Mouse (Mus musculus) midbrain, embryonic 12.5 days (tissue): ENCODE results near the gene Lgr6. TPM values are rescaled to one million over a fixed set of nuclear protein-coding genes. Genes with fewer than 3 reads are reported as not detected.

Experiments
- ATAC-seq: fragments of 200-750 bp; cut with Nextera tagmentation; 2 replicates; pipeline ENCODE4 v1.8.0; 2017; ENCODE audit warnings: low read depth, moderate TSS enrichment, moderate library complexity; ENCODE audit not compliant: low FRiP score
- H3K27ac ChIP-seq: fragments of 300-500 bp; sonication (generic); replicated peaks from 2 replicates; pipeline ENCODE4 v1.5.1; 2016; ENCODE audit warnings: mild to moderate bottlenecking
- H3K27me3 ChIP-seq: fragments of 300-500 bp; sonication (generic); 2 replicates; pipeline ENCODE4 v1.6.1; 2016; ENCODE audit warnings: mild to moderate bottlenecking
- H3K36me3 ChIP-seq: fragments of 300-500 bp; sonication (generic); 2 replicates; pipeline ENCODE4 v1.6.1; 2016
- H3K4me1 ChIP-seq: fragments of 300-500 bp; sonication (generic); 2 replicates; pipeline ENCODE4 v1.6.1; 2016
- H3K4me2 ChIP-seq: fragments of 300-500 bp; sonication (generic); replicated peaks from 2 replicates; pipeline ENCODE4 v1.6.1; 2016; ENCODE audit warnings: mild to moderate bottlenecking, moderate library complexity
- H3K4me3 ChIP-seq: fragments of 300-500 bp; sonication (generic); 2 replicates; pipeline ENCODE4 v1.5.1; 2016; ENCODE audit warnings: mild to moderate bottlenecking
- H3K9ac ChIP-seq: fragments of 300-500 bp; sonication (generic); replicated peaks from 2 replicates; pipeline ENCODE4 v1.6.1; 2016; ENCODE audit warnings: mild to moderate bottlenecking, moderate library complexity
- H3K9me3 ChIP-seq: fragments of 300-500 bp; sonication (generic); 2 replicates; pipeline ENCODE4 v1.6.1; 2016; ENCODE audit warnings: mild to moderate bottlenecking
- WGBS: fragments of 180-500 bp; shearing (Covaris S2); methylation state at CpG from one replicate; pipeline ENCODE4 v1.1.7; 2016; 5-methylcytosine and 5-hydroxymethylcytosine counted together
- polyA plus RNA-seq: library from polyadenylated mRNA; unstranded; fragments of >200 nt; fragmentation: Nextera tagmentation; extraction: Ambion mirVana; gene quantifications from 2 replicates; pipeline ENCODE4 v1.2.1, GENCODE M21; 2016

Lgr6 gene
- polyA plus RNA-seq, result 0.27 and 0.66 TPM in 2 replicates

- H3K9me3 ChIP-seq, result no peaks in the 10 kb centered on the region
- peaks cover 76% of the 10 kb centered on the region for H3K27me3 ChIP-seq
- peak within 1 kb of the TSS; percentile 69 for H3K4me2 ChIP-seq
- H3K4me1 ChIP-seq, result peaks cover 17% of the 10 kb centered on the region
- peak within 1 kb of the TSS; percentile 44; the same call in 1 of the 2 replicates for H3K9ac ChIP-seq
- H3K36me3 ChIP-seq, result no peaks in the 10 kb centered on the region
- H3K27ac ChIP-seq, result no peak within 1 kb of the TSS
- peak within 1 kb of the TSS; percentile 43 for H3K4me3 ChIP-seq
- 0 out of 2 replicates have a peak, but pooled peaks have one; percentile 16 for ATAC-seq
- WGBS, result 1% methylated on average over 38 of the region's 40 CpGs
These were observed at the start of gene Lgr6 for GRCm38 (mm10) chr1:135105124-135105523. Gene Lgr6 (minus strand): TSS chr1:135105276.

GRCm38 (mm10) chr1:135154411-135154959 lies 49.4 kb upstream of the Lgr6 start:
- Histone ChIP-seq H3K4me3 (peak overlapping the region; percentile 19), H3K36me3 (peaks cover 34% of the 10 kb centered on the region), H3K27me3 (no peaks in the 10 kb centered on the region), H3K9ac (peak overlapping the region; percentile 55), H3K9me3 (no peaks in the 10 kb centered on the region), H3K4me1 (peaks cover 28% of the 10 kb centered on the region), H3K27ac (peak overlapping the region; percentile 86), H3K4me2 (peak overlapping the region; percentile 45)
- 5% methylated on average over 14 of the region's 14 CpGs for WGBS
- ATAC-seq, result peak; percentile 67

- peak overlapping the region; percentile 19 for H3K4me3 ChIP-seq
- H3K4me2 ChIP-seq, result peak overlapping the region; percentile 45
- peaks cover 26% of the 10 kb centered on the region for H3K4me1 ChIP-seq
- H3K9ac ChIP-seq, result peak overlapping the region; percentile 55
- H3K27me3 ChIP-seq, result no peaks in the 10 kb centered on the region
- H3K27ac ChIP-seq, result peak overlapping the region; percentile 86
- H3K9me3 ChIP-seq, result no peaks in the 10 kb centered on the region
- H3K36me3 ChIP-seq, result peaks cover 34% of the 10 kb centered on the region
- 18% methylated on average over 13 of the region's 13 CpGs for WGBS
- no peak; the same call in 1 of the 2 replicates for ATAC-seq
These were observed 48.9 kb upstream of the Lgr6 start for GRCm38 (mm10) chr1:135154011-135154410.

GRCm38 (mm10) chr1:135148996-135149395 lies 43.9 kb upstream of the Lgr6 start:
- Histone ChIP-seq H3K4me2 (peak overlapping the region; percentile 82), H3K9ac (0 out of 2 replicates have a peak overlapping the region, but pooled peaks have one; percentile 96), H3K4me3 (peak overlapping the region; percentile 95), H3K27me3 (no peaks in the 10 kb centered on the region), H3K27ac (peak overlapping the region; percentile 39; the same call in 1 of the 2 replicates), H3K9me3 (no peaks in the 10 kb centered on the region), H3K4me1 (peaks cover 22% of the 10 kb centered on the region), H3K36me3 (peaks cover 8% of the 10 kb centered on the region; the same call in 1 of the 2 replicates)
- ATAC-seq, result no peak
- 67% methylated on average over 5 of the region's 5 CpGs for WGBS

GRCm38 (mm10) chr1:135148476-135148875 lies 43.4 kb upstream of the Lgr6 start:
- Histone ChIP-seq H3K36me3 (peaks cover 8% of the 10 kb centered on the region; the same call in 1 of the 2 replicates), H3K4me3 (peak overlapping the region; percentile 95), H3K27me3 (0 out of 2 replicates have a peak, but pooled peaks cover 3% of the 10 kb centered on the region), H3K9ac (peak overlapping the region; percentile 96), H3K9me3 (no peaks in the 10 kb centered on the region), H3K4me1 (peaks cover 19% of the 10 kb centered on the region), H3K27ac (peak overlapping the region; percentile 39; the same call in 1 of the 2 replicates), H3K4me2 (peak overlapping the region; percentile 82)
- WGBS, result 69% methylated on average over 4 of the region's 4 CpGs
- ATAC-seq, result no peak

- peak overlapping the region; percentile 82 for H3K4me2 ChIP-seq
- 3% methylated on average over 7 of the region's 7 CpGs for WGBS
- H3K4me1 ChIP-seq, result peaks cover 19% of the 10 kb centered on the region
- H3K36me3 ChIP-seq, result peaks cover 6% of the 10 kb centered on the region; the same call in 1 of the 2 replicates
- no peak for ATAC-seq
- H3K27ac ChIP-seq, result peak overlapping the region; percentile 89
- peak overlapping the region; percentile 96 for H3K9ac ChIP-seq
- H3K4me3 ChIP-seq, result peak overlapping the region; percentile 95
- no peaks in the 10 kb centered on the region for H3K9me3 ChIP-seq
- peaks cover 9% of the 10 kb centered on the region for H3K27me3 ChIP-seq
These were observed 42.6 kb upstream of the Lgr6 start for GRCm38 (mm10) chr1:135147702-135148058.

GRCm38 (mm10) chr1:135146946-135147701 lies 42.0 kb upstream of the Lgr6 start:
- under 1% methylated on average over 69 of the region's 69 CpGs for WGBS

GRCm38 (mm10) chr1:135146077-135146945 lies 41.2 kb upstream of the Lgr6 start, which contains the start of gene Arl8a:
Gene Arl8a (plus strand): TSS chr1:135146824.
- peaks cover 19% of the 10 kb centered on the region for H3K4me1 ChIP-seq
- H3K9me3 ChIP-seq, result no peaks in the 10 kb centered on the region
- peak within 1 kb of the TSS; percentile 95 for H3K4me3 ChIP-seq
- H3K27me3 ChIP-seq, result peaks cover 9% of the 10 kb centered on the region
- H3K9ac ChIP-seq, result peak within 1 kb of the TSS; percentile 96
- ATAC-seq, result peak; percentile 85
- under 1% methylated on average over 69 of the region's 78 CpGs for WGBS
- H3K27ac ChIP-seq, result peak within 1 kb of the TSS; percentile 89
- no peaks in the 10 kb centered on the region for H3K36me3 ChIP-seq
- peak within 1 kb of the TSS; percentile 82 for H3K4me2 ChIP-seq

More at GRCm38 (mm10) chr1:135146946-135147701, 42.0 kb upstream of the Lgr6 start:
- no peaks in the 10 kb centered on the region for H3K9me3 ChIP-seq
- peak overlapping the region; percentile 82 for H3K4me2 ChIP-seq
- peak; percentile 67 for ATAC-seq
- H3K4me3 ChIP-seq, result peak overlapping the region; percentile 95
- peaks cover 9% of the 10 kb centered on the region for H3K27me3 ChIP-seq
- H3K9ac ChIP-seq, result peak overlapping the region; percentile 96
- H3K27ac ChIP-seq, result peak overlapping the region; percentile 89
- peaks cover under 1% of the 10 kb centered on the region; the same call in 1 of the 2 replicates for H3K36me3 ChIP-seq
- peaks cover 19% of the 10 kb centered on the region for H3K4me1 ChIP-seq

GRCm38 (mm10) chr1:135143940-135144339 lies 38.9 kb upstream of the Lgr6 start:
- Histone ChIP-seq H3K9ac (no peak overlapping the region), H3K4me2 (no peak overlapping the region), H3K27ac (no peak overlapping the region), H3K4me3 (no peak overlapping the region), H3K4me1 (peaks cover 13% of the 10 kb centered on the region), H3K9me3 (no peaks in the 10 kb centered on the region), H3K36me3 (no peaks in the 10 kb centered on the region), H3K27me3 (peaks cover 9% of the 10 kb centered on the region)
- ATAC-seq, result no peak
- 87% methylated on average over 2 of the region's 2 CpGs for WGBS

GRCm38 (mm10) chr1:135142452-135142851 lies 37.4 kb upstream of the Lgr6 start:
- Histone ChIP-seq H3K27me3 (peaks cover 9% of the 10 kb centered on the region), H3K4me2 (no peak overlapping the region), H3K9me3 (no peaks in the 10 kb centered on the region), H3K9ac (no peak overlapping the region), H3K4me1 (no peaks in the 10 kb centered on the region; the same call in 1 of the 2 replicates), H3K4me3 (no peak overlapping the region), H3K36me3 (no peaks in the 10 kb centered on the region), H3K27ac (no peak overlapping the region)
- 79% methylated on average over 2 of the region's 2 CpGs for WGBS
- no peak for ATAC-seq

- H3K27me3 ChIP-seq, result peaks cover 9% of the 10 kb centered on the region
- no peaks in the 10 kb centered on the region for H3K9me3 ChIP-seq
- no peak overlapping the region for H3K4me2 ChIP-seq
- ATAC-seq, result no peak
- H3K27ac ChIP-seq, result no peak overlapping the region
- no peaks in the 10 kb centered on the region for H3K36me3 ChIP-seq
- whole genome bisulfite sequencing, result 81% methylated on average over 2 of the region's 2 CpGs
- H3K4me3 ChIP-seq, result no peak overlapping the region
- H3K4me1 ChIP-seq, result no peaks in the 10 kb centered on the region
- no peak overlapping the region for H3K9ac ChIP-seq
These were observed 34.8 kb upstream of the Lgr6 start for GRCm38 (mm10) chr1:135139906-135140305.
